Mouse (Mus musculus): ENCODE measurements around the gene Wdr38.

Wdr38 gene

GRCm38 (mm10) chr2:38997386-38998374, at the start of gene Wdr38:
Gene Wdr38 (plus strand): TSS chr2:38997476.
- DNase-seq, result peak; percentile 89 to 93

GRCm38 (mm10) chr2:38947566-38947965, 49.7 kb upstream of the Wdr38 start:
- peak; percentile 54 to 61 for DNase-seq

- DNase-seq, result peak; percentile 85
Measured at GRCm38 (mm10) chr2:38950281-38950719, 47.0 kb upstream of the Wdr38 start.

GRCm38 (mm10) chr2:38953152-38953883, 44.0 kb upstream of the Wdr38 start:
- DNase-seq, result peak in 1 of 2 experiments; percentile 30

GRCm38 (mm10) chr2:38956062-38956461, 41.2 kb upstream of the Wdr38 start:
- DNase-seq, result no peak

GRCm38 (mm10) chr2:38957671-38958223, 39.5 kb upstream of the Wdr38 start:
- DNase-seq, result no peak

GRCm38 (mm10) chr2:38964198-38964597, 33.1 kb upstream of the Wdr38 start:
- no peak for DNase-seq

GRCm38 (mm10) chr2:38969650-38970049, 27.6 kb upstream of the Wdr38 start:
- DNase-seq, result no peak

- no peak for DNase-seq
Measured at GRCm38 (mm10) chr2:38970057-38970456, 27.2 kb upstream of the Wdr38 start.

GRCm38 (mm10) chr2:38973223-38973622, 24.1 kb upstream of the Wdr38 start:
- peak in 1 of 2 experiments; percentile 11 for DNase-seq

GRCm38 (mm10) chr2:38973701-38974100, 23.6 kb upstream of the Wdr38 start:
- peak in 1 of 2 experiments; percentile 33 for DNase-seq

- DNase-seq, result no peak
Measured at GRCm38 (mm10) chr2:38974171-38974570, 23.1 kb upstream of the Wdr38 start.

GRCm38 (mm10) chr2:38975181-38975580, 22.1 kb upstream of the Wdr38 start:
- no peak for DNase-seq

- no peak for DNase-seq
Measured at GRCm38 (mm10) chr2:38975941-38976805, 21.1 kb upstream of the Wdr38 start.

GRCm38 (mm10) chr2:38977837-38978236, 19.4 kb upstream of the Wdr38 start:
- no peak for DNase-seq

- no peak for DNase-seq
Measured at GRCm38 (mm10) chr2:38983456-38983855, 13.8 kb upstream of the Wdr38 start.

GRCm38 (mm10) chr2:38986580-38986979, 10.7 kb upstream of the Wdr38 start:
- peak; percentile 30 to 62 for DNase-seq

GRCm38 (mm10) chr2:38987371-38987770, 9.9 kb upstream of the Wdr38 start:
- DNase-seq, result no peak

GRCm38 (mm10) chr2:38987803-38988510, 9.3 kb upstream of the Wdr38 start:
- DNase-seq, result no peak

- DNase-seq, result no peak
Measured at GRCm38 (mm10) chr2:38988929-38989328, 8.3 kb upstream of the Wdr38 start.

- DNase-seq, result no peak
Measured at GRCm38 (mm10) chr2:38992004-38992403, 5.3 kb upstream of the Wdr38 start.
